Mouse (Mus musculus) olfactory bulb, adult 2 months (tissue): ENCODE results near the gene Hoxd8.

ENCODE experiments used
- CTCF ChIP-seq: fragments of 200-500 bp; IDR thresholded peaks from 2 replicates; pipeline ENCODE4 v1.5.1; 2012; ENCODE audit warnings: low read depth, mild to moderate bottlenecking, low read length, moderate library complexity; ENCODE audit not compliant: insufficient read depth
- POLR2A ChIP-seq: fragments of 200-500 bp; IDR thresholded peaks from 2 replicates; pipeline ENCODE4 v1.6.1; 2012; ENCODE audit warnings: mild to moderate bottlenecking, low read depth, low read length, moderate library complexity; ENCODE audit not compliant: insufficient read depth

GRCm38 (mm10) chr2:74691022-74691951, 13.1 kb upstream of the Hoxd8 start, which contains the start of gene Hoxd10:
- no peak for TF ChIP-seq CTCF
- no peak for TF ChIP-seq POLR2A
